Mouse (Mus musculus) v-Abl transformed pro-B cells (cell line): ENCODE results near the gene Gm13285.
"Not testable (repeated sequence)": the region's sequence is repeated elsewhere in the genome, so short reads cannot be mapped to it uniquely, and the experiment has no call there.

Experiments used
- in situ Hi-C, 2 experiments: fragments of 400-800 bp; cut with MboI; formaldehyde crosslinking; loops; one replicate each; pipeline ENCODE4 v1.15.1; 2025; ENCODE audit not compliant: unreplicated experiment in 2 of 2

Gene Gm13285

DNA sequence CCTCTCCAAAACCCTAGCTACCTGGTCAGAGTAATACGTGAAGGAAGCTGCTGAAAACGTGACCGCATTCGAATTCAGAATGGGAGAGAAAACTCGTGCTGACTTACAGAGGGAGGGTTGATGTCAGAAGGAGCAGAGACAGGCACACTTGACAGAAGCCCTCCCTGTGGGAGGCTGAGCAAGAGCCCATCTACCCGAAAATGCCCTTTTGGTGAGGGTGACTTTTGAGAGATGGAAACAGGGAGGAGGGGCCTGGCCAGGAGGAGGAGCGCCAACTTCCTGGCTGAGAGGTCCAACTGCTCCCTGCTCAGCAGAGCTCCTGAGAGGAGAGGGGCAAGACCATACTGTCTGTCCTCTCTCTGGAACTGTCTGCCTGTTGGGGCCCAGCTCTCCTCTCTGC is at the start of gene Gm13285:
Gene Gm13285, plus strand, starts transcription at position 301 of the 400 bp plus-strand sequence.
- in situ Hi-C loops: not testable (repeated sequence)

GRCm38 (mm10) chr4:88749926-88750325 is 49.5 kb upstream of the Gm13285 start:
- in situ Hi-C loops: no loop called here

- in situ Hi-C loops: not testable (repeated sequence)
Observed at GRCm38 (mm10) chr4:88754818-88755340, 44.6 kb upstream of the Gm13285 start, which contains the start of gene Gm13271. Gene Gm13271, plus strand, starts transcription at chr4:88754868.

GRCm38 (mm10) chr4:88756581-88757513 is 42.6 kb upstream of the Gm13285 start:
- in situ Hi-C loops: not testable (repeated sequence)

DNA sequence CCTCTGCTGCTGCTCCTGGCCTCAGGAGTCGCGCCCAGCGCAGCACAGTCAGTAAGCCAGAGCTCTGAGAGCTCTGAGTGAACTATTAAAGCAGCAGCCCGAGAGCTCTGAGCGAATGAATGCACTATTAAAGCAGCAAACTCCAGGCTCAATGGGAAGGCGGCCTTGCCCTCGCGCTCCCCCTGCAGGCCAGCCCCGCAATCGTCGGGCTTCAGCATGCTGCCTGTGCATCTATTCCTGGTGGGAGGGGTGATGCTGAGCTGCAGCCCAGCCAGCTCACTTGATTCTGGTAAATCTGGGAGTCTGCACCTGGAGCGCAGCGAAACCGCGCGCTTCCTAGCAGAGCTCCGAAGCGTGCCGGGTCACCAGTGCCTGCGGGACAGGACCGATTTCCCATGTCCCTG is 41.8 kb upstream of the Gm13285 start:
- in situ Hi-C loops: not testable (repeated sequence)

- in situ Hi-C loops: not testable (repeated sequence)
Observed at GRCm38 (mm10) chr4:88758751-88759150, 40.7 kb upstream of the Gm13285 start.

DNA sequence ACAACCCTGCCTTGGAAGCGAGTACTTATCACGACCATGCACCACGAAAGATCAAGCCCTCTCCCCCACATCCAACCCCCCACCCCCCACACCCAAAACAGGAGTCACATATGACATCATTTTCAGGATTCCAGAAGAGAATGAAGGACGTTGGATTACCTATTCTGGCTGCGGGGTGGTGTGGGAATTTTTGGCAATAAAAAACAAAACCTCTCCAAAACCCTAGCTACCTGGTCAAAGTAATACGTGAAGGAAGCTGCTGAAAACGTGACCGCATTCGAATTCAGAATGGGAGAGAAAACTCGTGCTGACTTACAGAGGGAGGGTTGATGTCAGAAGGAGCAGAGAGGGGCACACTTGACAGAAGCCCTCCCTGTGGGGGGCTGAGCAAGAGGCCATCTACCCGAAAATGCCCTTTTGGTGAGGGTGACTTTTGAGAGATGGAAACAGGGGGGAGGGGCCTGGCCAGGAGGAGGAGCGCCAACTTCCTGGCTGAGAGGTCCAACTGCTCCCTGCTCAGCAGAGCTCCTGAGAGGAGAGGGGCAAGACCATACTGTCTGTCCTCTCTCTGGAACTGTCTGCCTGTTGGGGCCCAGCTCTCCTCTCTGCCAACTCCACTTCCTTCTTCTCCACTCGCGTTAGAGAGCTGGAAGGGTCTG is 39.7 kb upstream of the Gm13285 start, which contains the start of gene Gm13283:
Gene Gm13283, plus strand, starts transcription at position 510 of the 659 bp plus-strand sequence.
- in situ Hi-C loops: not testable (repeated sequence)

DNA sequence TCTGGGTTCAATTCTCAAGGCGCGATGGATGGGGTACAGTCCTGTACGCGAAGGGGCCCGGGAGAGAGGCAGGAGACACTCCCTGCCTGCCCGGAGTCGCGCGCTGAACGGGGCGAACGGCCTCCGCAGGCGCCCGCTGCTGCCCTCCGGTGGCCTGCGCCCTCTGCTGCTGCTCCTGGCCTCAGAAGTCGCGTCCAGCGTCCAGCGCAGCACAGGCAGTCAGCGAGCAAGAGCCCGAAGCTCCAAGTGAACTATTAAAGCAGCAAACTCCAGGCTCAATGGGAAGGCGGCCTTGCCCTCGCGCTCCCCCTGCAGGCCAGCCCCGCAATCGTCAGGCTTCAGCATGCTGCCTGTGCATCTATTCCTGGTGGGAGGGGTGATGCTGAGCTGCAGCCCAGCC is 39.0 kb upstream of the Gm13285 start:
- in situ Hi-C loops: not testable (repeated sequence)

- in situ Hi-C loops: not testable (repeated sequence)
Observed at GRCm38 (mm10) chr4:88761776-88762175, 37.7 kb upstream of the Gm13285 start.

DNA sequence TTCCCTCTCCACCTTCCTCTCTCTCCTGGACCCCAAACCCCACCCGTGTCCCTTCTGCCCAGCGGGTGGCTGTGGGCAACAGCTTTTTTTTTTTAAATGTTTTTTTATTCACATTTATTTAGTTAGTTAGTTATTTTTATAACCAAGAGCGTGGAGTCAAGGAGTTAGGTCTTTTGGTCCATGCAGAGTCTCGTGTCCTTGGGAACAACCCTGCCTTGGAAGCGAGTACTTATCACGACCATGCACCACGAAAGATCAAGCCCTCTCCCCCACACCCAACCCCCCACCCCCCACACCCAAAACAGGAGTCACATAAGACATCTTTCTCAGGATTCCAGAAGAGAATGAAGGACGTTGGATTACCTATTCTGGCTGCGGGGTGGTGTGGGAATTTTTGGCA is 37.1 kb upstream of the Gm13285 start:
- in situ Hi-C loops: not testable (repeated sequence)

DNA sequence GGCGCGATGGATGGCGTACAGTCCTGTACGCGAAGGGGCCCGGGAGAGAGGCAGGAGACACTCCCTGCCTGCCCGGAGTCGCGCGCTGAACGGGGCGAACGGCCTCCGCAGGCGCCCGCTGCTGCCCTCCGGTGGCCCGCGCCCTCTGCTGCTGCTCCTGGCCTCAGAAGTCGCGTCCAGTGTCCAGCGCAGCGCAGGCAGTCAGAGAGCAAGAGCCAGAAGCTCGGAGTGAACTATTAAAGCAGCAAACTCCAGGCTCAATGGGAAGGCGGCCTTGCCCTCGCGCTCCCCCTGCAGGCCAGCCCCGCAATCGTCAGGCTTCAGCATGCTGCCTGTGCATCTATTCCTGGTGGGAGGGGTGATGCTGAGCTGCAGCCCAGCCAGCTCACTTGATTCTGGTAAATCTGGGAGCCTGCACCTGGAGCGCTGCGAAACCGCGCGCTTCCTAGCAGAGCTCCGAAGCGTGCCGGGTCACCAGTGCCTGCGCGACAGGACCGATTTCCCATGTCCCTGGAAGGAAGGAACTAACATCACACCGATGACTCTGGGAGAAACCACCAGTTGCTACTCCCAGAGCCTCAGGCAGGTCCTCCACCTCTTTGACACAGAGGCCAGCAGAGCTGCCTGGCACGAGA is 36.0 kb upstream of the Gm13285 start:
- in situ Hi-C loops: not testable (repeated sequence)

GRCm38 (mm10) chr4:88773534-88773933 is 25.9 kb upstream of the Gm13285 start, which contains the start of gene Gm13290:
Gene Gm13290, plus strand, starts transcription at chr4:88773834.
- in situ Hi-C loops: not testable (repeated sequence)

GRCm38 (mm10) chr4:88776622-88777021 is 22.8 kb upstream of the Gm13285 start, which contains the start of gene Gm13289:
Gene Gm13289, plus strand, starts transcription at chr4:88776922.
- in situ Hi-C loops: not testable (repeated sequence)

DNA sequence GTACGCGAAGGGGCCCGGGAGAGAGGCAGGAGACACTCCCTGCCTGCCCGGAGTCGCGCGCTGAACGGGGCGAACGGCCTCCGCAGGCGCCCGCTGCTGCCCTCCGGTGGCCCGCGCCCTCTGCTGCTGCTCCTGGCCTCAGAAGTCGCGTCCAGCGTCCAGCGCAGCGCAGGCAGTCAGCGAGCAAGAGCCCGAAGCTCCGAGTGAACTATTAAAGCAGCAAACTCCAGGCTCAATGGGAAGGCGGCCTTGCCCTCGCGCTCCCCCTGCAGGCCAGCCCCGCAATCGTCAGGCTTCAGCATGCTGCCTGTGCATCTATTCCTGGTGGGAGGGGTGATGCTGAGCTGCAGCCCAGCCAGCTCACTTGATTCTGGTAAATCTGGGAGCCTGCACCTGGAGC is 19.9 kb upstream of the Gm13285 start, which contains the start of gene Gm13272:
Gene Gm13272, plus strand, starts transcription at position 301 of the 400 bp plus-strand sequence.
- in situ Hi-C loops: not testable (repeated sequence)

- in situ Hi-C loops: not testable (repeated sequence)
Observed at GRCm38 (mm10) chr4:88780320-88780719, 19.1 kb upstream of the Gm13285 start.

- in situ Hi-C loops: not testable (repeated sequence)
Observed at GRCm38 (mm10) chr4:88781831-88782230, 17.6 kb upstream of the Gm13285 start, which contains the start of gene Ifnz. Gene Ifnz, plus strand, starts transcription at chr4:88782131.

DNA sequence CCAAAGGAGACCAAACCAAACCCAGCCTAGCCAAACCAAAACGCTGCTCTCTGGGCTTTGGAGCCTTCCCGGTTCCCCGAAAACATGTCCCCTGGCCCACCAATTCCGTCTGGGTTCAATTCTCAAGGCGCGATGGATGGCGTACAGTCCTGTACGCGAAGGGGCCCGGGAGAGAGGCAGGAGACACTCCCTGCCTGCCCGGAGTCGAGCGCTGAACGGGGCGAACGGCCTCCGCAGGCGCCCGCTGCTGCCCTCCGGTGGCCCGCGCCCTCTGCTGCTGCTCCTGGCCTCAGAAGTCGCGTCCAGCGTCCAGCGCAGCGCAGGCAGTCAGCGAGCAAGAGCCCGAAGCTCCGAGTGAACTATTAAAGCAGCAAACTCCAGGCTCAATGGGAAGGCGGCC is 17.1 kb upstream of the Gm13285 start:
- in situ Hi-C loops: not testable (repeated sequence)

- in situ Hi-C loops: not testable (repeated sequence)
Observed at GRCm38 (mm10) chr4:88785409-88785808, 14.1 kb upstream of the Gm13285 start, which contains the start of gene Gm13276. Gene Gm13276, plus strand, starts transcription at chr4:88785709.

DNA sequence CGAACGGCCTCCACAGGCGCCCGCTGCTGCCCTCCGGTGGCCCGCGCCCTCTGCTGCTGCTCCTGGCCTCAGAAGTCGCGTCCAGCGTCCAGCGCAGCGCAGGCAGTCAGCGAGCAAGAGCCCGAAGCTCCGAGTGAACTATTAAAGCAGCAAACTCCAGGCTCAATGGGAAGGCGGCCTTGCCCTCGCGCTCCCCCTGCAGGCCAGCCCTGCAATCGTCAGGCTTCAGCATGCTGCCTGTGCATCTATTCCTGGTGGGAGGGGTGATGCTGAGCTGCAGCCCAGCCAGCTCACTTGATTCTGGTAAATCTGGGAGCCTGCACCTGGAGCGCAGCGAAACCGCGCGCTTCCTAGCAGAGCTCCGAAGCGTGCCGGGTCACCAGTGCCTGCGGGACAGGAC is 11.1 kb upstream of the Gm13285 start, which contains the start of gene Gm13277:
Gene Gm13277, plus strand, starts transcription at position 231 of the 400 bp plus-strand sequence.
- in situ Hi-C loops: not testable (repeated sequence)

GRCm38 (mm10) chr4:88791250-88791649 is 8.2 kb upstream of the Gm13285 start, which contains the start of gene Gm13278:
Gene Gm13278, plus strand, starts transcription at chr4:88791550.
- in situ Hi-C loops: not testable (repeated sequence)
